Mouse (Mus musculus): ENCODE measurements around the gene Magi1. TPM values are rescaled to one million over a fixed set of nuclear protein-coding genes. Genes with fewer than 3 reads are reported as not detected.

The Magi1 gene
- total and polyA plus RNA-seq, 2 experiments, result 4.9 to 17.7 TPM

DNA sequence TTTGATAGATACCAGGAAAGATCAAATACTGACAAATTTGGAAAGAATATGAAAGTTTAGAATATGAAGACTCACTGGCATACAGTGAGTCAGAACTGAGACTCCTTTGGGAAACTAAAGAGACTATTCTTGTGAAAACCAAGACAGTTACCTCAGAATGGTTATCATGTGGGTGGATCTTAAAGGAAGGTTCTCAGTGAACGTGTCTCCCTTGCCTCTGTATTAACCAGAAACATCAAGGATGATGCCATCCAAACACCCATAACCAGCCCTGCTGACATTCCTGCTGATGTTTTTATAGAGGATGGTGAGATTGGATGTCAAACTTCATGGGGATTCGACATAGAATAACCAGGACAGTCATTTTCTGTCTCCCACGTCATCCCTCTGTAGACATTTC, 496.7 kb downstream of the Magi1 start:
- DNase-seq (ENCODE audit: extremely low read depth, low read depth, low spot score), result no peak
- Histone ChIP-seq H3K36me3 (ENCODE audit: control insufficient read depth, insufficient read depth, low read length) (no peaks in the 10 kb centered on the region; the same call in 1 of the 2 replicates), H3K27me3 (ENCODE audit: control insufficient read depth, insufficient read depth, low read length) (no peaks in the 10 kb centered on the region), H3K27ac (replicated peaks; ENCODE audit: insufficient read depth, low read depth, low read length) (no peak overlapping the region), H3K4me3 (ENCODE audit: insufficient read depth, low read depth, low read length) (no peak overlapping the region), H3K79me2 (ENCODE audit: control insufficient read depth, insufficient read depth, low read length) (no peaks in the 10 kb centered on the region), H3K9ac (ENCODE audit: low read depth, low read length) (no peak overlapping the region), H3K4me1 (ENCODE audit: control insufficient read depth, insufficient read depth, low read length) (no peaks in the 10 kb centered on the region)
- WGBS, result 95% methylated on average over 3 of the region's 3 CpGs
- TF ChIP-seq CTCF (IDR thresholded peaks at IDR 0.05; ENCODE audit: low read depth, low read length) (no peak), POLR2A (IDR thresholded peaks at IDR 0.05; ENCODE audit: extremely low read depth, insufficient read depth, low read length) (no peak)

DNA sequence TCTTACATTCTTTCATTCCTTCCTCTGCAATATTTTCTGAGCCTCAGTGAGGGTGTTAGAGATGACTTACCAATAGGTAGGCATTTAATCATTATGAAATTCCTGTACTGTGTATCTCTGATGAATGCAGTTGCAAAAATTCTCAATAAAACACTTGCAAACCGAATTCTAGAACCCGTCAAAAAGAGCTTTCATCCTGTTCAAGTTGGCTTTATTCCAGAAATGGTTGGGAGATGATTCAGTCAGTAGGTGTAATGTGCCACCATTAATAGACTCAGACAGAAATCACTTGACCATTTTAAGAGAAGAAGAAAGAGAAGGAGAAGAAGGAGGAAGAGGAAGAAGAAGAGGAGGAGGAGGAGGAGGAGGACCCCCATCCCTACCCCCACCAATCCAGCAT, 497.5 kb downstream of the Magi1 start:
- Histone ChIP-seq H3K36me3 (ENCODE audit: control insufficient read depth, insufficient read depth, low read length) (no peaks in the 10 kb centered on the region; the same call in 1 of the 2 replicates), H3K4me3 (ENCODE audit: insufficient read depth, low read depth, low read length) (no peak overlapping the region), H3K4me1 (ENCODE audit: control insufficient read depth, insufficient read depth, low read length) (no peaks in the 10 kb centered on the region), H3K27me3 (ENCODE audit: control insufficient read depth, insufficient read depth, low read length) (no peaks in the 10 kb centered on the region), H3K9ac (ENCODE audit: low read depth, low read length) (no peak overlapping the region), H3K27ac (replicated peaks; ENCODE audit: insufficient read depth, low read depth, low read length) (no peak overlapping the region), H3K79me2 (ENCODE audit: control insufficient read depth, insufficient read depth, low read length) (no peaks in the 10 kb centered on the region)
- 71% methylated on average over 2 of the region's 2 CpGs for WGBS
- TF ChIP-seq POLR2A (IDR thresholded peaks at IDR 0.05; ENCODE audit: extremely low read depth, insufficient read depth, low read length), result no peak
- no peak for TF ChIP-seq CTCF (IDR thresholded peaks at IDR 0.05; ENCODE audit: low read depth, low read length)
- no peak for DNase-seq (ENCODE audit: extremely low read depth, low read depth, low spot score)

DNA sequence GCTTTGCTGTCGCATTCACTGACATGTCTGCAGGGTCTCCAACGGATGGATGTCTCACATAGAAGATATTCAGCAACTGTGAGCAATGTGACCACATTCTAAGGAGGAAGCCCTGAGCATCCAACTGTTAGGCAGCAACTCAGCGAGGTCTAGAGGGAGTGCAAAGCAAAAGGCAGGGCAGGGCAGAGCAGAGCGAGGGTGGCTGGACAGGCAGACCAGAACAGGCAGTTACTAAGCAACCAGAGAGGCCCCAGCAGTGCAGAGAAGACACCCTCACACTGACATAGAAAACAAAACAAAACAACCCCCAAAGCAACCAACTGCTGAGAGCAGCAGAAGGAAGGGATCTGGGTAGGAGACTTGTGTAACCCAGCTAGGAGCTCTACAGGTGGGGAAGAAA, 512.6 kb downstream of the Magi1 start:
- Histone ChIP-seq H3K9ac (ENCODE audit: low read depth, low read length) (no peak overlapping the region), H3K27me3 (ENCODE audit: control insufficient read depth, insufficient read depth, low read length) (no peaks in the 10 kb centered on the region), H3K4me3 (ENCODE audit: insufficient read depth, low read depth, low read length) (no peak overlapping the region), H3K27ac (replicated peaks; ENCODE audit: insufficient read depth, low read depth, low read length) (no peak overlapping the region), H3K4me1 (ENCODE audit: control insufficient read depth, insufficient read depth, low read length) (peaks cover 11% of the 10 kb centered on the region), H3K79me2 (ENCODE audit: control insufficient read depth, insufficient read depth, low read length) (no peaks in the 10 kb centered on the region), H3K36me3 (ENCODE audit: control insufficient read depth, insufficient read depth, low read length) (no peaks in the 10 kb centered on the region; the same call in 1 of the 2 replicates)
- WGBS, result 86% methylated on average over 4 of the region's 4 CpGs
- no peak for TF ChIP-seq CTCF (IDR thresholded peaks at IDR 0.05; ENCODE audit: low read depth, low read length)
- no peak for DNase-seq (ENCODE audit: extremely low read depth, low read depth, low spot score)

DNA sequence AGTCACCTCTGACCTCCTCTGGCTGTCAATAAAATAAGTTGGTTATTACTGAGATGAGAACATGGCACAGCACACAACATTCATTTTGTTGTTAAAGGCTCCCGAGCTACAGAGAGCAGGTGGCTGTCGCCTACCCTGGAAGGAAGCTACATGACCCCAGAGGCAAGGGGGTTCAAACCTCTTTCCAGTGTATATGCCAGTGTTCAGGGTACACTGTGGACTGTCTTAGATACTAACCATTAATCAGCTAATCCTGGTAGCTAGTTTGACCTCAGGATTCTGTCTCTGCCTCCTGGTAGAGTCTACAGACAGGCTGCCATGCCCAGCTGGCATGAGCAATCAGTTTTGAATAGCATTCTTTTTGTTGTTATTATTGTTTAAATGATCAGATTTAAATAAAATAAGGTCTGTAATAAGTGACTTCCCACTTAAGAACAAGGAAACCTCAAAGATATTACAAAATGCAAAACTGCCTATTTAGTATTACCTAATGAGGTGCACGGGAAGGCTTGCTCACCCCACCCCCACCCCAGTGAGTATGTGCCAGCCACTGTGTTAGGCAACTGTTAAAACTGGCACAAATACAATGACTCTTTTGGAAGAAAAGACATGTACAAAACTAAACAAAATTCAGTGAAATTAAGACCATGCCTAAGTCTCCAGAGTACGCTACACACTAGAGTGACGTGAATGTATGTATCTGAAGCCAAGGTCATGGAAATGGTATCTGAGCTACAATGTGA, 513.3 kb downstream of the Magi1 start:
- Histone ChIP-seq H3K79me2 (ENCODE audit: control insufficient read depth, insufficient read depth, low read length) (no peaks in the 10 kb centered on the region), H3K4me3 (ENCODE audit: insufficient read depth, low read depth, low read length) (no peak overlapping the region), H3K9ac (ENCODE audit: low read depth, low read length) (no peak overlapping the region), H3K27ac (replicated peaks; ENCODE audit: insufficient read depth, low read depth, low read length) (no peak overlapping the region), H3K4me1 (ENCODE audit: control insufficient read depth, insufficient read depth, low read length) (peaks cover 11% of the 10 kb centered on the region), H3K36me3 (ENCODE audit: control insufficient read depth, insufficient read depth, low read length) (no peaks in the 10 kb centered on the region; the same call in 1 of the 2 replicates), H3K27me3 (ENCODE audit: control insufficient read depth, insufficient read depth, low read length) (no peaks in the 10 kb centered on the region)
- WGBS, result 49% methylated on average over 5 of the region's 5 CpGs
- TF ChIP-seq POLR2A (IDR thresholded peaks at IDR 0.05; ENCODE audit: extremely low read depth, insufficient read depth, low read length) (no peak), CTCF (IDR thresholded peaks at IDR 0.05; ENCODE audit: low read depth, low read length) (no peak)
- peak; percentile 74 for DNase-seq (ENCODE audit: extremely low read depth, low read depth, low spot score)

DNA sequence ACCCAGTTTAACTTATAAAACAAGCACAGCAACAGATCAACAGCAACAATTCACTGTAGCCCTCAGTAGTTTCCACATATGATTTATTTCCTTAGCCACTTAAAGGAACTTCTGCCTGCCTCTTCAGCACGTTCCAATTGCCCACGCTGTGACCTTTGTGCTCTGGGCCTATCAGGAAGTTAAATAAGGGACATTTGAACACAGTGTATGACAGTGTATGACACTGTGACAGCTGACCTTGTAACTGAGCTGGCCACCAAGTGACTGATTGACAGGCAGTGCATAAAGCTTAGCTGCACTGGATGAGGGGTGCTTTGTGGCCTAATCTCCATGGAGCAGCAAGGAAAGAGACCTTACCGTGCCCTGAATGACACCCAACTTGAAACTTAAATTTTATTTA, 525.6 kb downstream of the Magi1 start:
- no peak overlapping the region for H3K4me3 ChIP-seq (ENCODE audit: insufficient read depth, low read depth, low read length)
- H3K79me2 ChIP-seq (ENCODE audit: control insufficient read depth, insufficient read depth, low read length), result no peaks in the 10 kb centered on the region
- no peaks in the 10 kb centered on the region for H3K27me3 ChIP-seq (ENCODE audit: control insufficient read depth, insufficient read depth, low read length)
- H3K36me3 ChIP-seq (ENCODE audit: control insufficient read depth, insufficient read depth, low read length), result peaks cover 9% of the 10 kb centered on the region
- H3K4me1 ChIP-seq (ENCODE audit: control insufficient read depth, insufficient read depth, low read length), result no peaks in the 10 kb centered on the region
- peak; percentile 48 for DNase-seq (ENCODE audit: extremely low read depth, low read depth, low spot score)
- H3K9ac ChIP-seq (ENCODE audit: low read depth, low read length), result no peak overlapping the region
- no peak for TF ChIP-seq POLR2A (IDR thresholded peaks at IDR 0.05; ENCODE audit: extremely low read depth, insufficient read depth, low read length)
- TF ChIP-seq CTCF (IDR thresholded peaks at IDR 0.05; ENCODE audit: low read depth, low read length), result no peak
- 34% methylated on average over 3 of the region's 3 CpGs for WGBS
- no peak overlapping the region for H3K27ac ChIP-seq (replicated peaks; ENCODE audit: insufficient read depth, low read depth, low read length)

DNA sequence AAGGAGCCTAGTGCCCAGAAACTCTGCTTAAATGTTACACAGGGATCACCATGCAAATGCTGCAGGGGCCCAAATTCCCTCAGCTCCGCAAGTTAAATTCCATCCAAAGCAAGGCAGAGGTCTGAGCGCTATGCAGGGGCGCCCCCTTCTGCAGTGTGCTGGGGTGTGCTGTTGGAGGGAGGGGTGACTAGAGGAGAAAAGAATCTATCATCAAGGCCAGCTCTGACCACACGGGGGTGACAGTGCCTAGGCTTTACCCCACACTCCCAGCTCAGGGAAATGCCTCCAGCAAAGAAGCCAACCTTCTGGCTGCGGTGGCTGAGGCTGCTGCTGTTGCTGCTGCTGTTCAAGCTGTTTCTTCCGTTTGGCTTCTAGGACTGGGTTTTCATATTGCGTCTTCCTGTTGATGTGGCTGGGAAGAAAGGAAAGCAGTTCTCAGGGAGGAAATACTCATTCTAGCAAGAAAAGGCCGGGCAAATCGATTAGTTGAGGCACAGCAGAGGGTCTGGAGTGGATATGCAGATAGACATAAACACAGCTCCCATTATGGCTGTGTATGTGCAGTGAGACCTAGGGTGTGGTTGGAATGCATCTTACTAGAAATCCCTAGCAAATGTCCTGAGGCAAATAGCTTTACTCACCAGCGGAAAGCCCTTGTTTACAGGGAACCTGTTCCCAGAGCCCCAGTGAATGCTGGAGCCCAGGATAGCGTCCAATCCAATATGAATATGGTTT, 526.2 kb downstream of the Magi1 start:
- no peak overlapping the region for H3K27ac ChIP-seq (replicated peaks; ENCODE audit: insufficient read depth, low read depth, low read length)
- no peak overlapping the region for H3K4me3 ChIP-seq (ENCODE audit: insufficient read depth, low read depth, low read length)
- peaks cover 9% of the 10 kb centered on the region for H3K36me3 ChIP-seq (ENCODE audit: control insufficient read depth, insufficient read depth, low read length)
- no peaks in the 10 kb centered on the region for H3K4me1 ChIP-seq (ENCODE audit: control insufficient read depth, insufficient read depth, low read length)
- H3K27me3 ChIP-seq (ENCODE audit: control insufficient read depth, insufficient read depth, low read length), result no peaks in the 10 kb centered on the region
- peak; percentile 38 for DNase-seq (ENCODE audit: extremely low read depth, low read depth, low spot score)
- no peak overlapping the region for H3K9ac ChIP-seq (ENCODE audit: low read depth, low read length)
- no peaks in the 10 kb centered on the region for H3K79me2 ChIP-seq (ENCODE audit: control insufficient read depth, insufficient read depth, low read length)
- WGBS, result 52% methylated on average over 11 of the region's 11 CpGs
- TF ChIP-seq CTCF (IDR thresholded peaks at IDR 0.05; ENCODE audit: low read depth, low read length), result peak; percentile 89
- TF ChIP-seq POLR2A (IDR thresholded peaks at IDR 0.05; ENCODE audit: extremely low read depth, insufficient read depth, low read length), result no peak
